Mouse (Mus musculus): ENCODE data around the gene Scgb1c1. TPM values are rescaled to one million over a fixed set of nuclear protein-coding genes. Genes with fewer than 3 reads are reported as not detected.

Scgb1c1 gene
- polyA plus RNA-seq, 1 experiment from 2014 or later, result not detected

DNA sequence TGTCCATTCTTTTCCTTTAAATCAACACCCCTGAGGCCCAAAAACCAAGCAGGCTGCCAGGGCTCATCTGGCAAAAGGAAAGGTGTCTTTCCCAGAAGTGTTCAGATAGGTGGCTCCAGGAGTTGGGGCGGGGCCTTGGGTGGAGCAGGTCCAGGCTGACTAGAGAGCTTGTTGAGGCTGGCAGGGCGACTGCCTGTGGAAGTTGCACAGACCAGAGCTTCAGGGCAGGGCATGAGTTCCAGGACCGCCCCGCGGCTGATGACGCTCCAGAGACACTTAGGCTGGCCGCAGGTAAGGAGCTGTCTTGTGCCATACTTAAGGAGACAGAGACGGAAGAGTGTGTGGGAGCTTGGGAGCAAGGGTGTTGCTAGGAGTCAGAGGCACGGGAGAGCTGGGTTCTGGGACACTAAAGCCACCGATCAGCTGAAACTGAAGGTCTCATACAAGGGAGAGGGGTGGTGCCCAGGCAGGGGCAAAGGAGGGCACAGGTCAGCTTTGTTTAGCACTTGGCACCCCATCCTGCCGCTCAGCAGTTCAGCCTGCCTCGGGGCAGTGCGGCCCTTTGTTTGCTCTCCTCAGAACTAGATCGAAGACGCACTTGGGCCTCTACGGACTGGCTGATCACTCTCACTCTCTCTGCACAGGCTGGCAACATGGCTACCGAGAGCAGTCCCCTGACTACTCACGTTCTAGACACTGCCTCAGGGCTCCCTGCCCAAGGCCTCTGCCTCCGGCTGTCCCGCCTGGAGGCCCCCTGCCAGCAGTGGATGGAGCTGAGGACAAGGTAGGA is 10.2 kb upstream of the Scgb1c1 start, which contains the start of gene Urah:
Urah (plus strand) TSS at position 51 of the 790 bp plus-strand sequence.
- no peaks in the 10 kb centered on the region for H3K9me3 ChIP-seq (ENCODE audit: control insufficient read depth, low read length)
- no peak within 1 kb of the TSS for H3K4me2 ChIP-seq (ENCODE audit: low read length)
- H3K4me1 ChIP-seq (ENCODE audit: control insufficient read depth in 2 of 2, insufficient read depth in 2 of 2, low read length in 2 of 2), result no peaks in the 10 kb centered on the region
- ATAC-seq (ENCODE audit: insufficient number of reproducible peaks, insufficient read depth, low FRiP score, low read depth), result no peak
- H3K9ac ChIP-seq (ENCODE audit: low read length), result no peak within 1 kb of the TSS
- H3K4me3 ChIP-seq (ENCODE audit: control insufficient read depth in 1 of 2, insufficient read depth in 1 of 2, low read depth in 1 of 2, low read length in 2 of 2), result no peak within 1 kb of the TSS
- WGBS, result 39% methylated on average over 20 of the region's 20 CpGs
- no peak within 1 kb of the TSS for H3K27ac ChIP-seq (replicated peaks in 1 of 2; ENCODE audit: control insufficient read depth in 1 of 2, insufficient read depth in 1 of 2, low read depth in 2 of 2, low read length in 2 of 2)
- H3K36me3 ChIP-seq (ENCODE audit: control insufficient read depth, insufficient read depth, low read length), result no peaks in the 10 kb centered on the region
- peaks cover 11% of the 10 kb centered on the region for H3K27me3 ChIP-seq (ENCODE audit: control insufficient read depth, insufficient read depth, low read length)

- Histone ChIP-seq H3K9ac (ENCODE audit: low read length) (no peak overlapping the region), H3K4me2 (ENCODE audit: low read length) (no peak overlapping the region), H3K27me3 (ENCODE audit: control insufficient read depth, insufficient read depth, low read length) (peaks cover 16% of the 10 kb centered on the region), H3K9me3 (ENCODE audit: control insufficient read depth, low read length) (no peaks in the 10 kb centered on the region), H3K27ac (replicated peaks in 1 of 2; ENCODE audit: control insufficient read depth in 1 of 2, insufficient read depth in 1 of 2, low read depth in 2 of 2, low read length in 2 of 2) (no peak overlapping the region), H3K4me3 (ENCODE audit: control insufficient read depth in 1 of 2, insufficient read depth in 1 of 2, low read depth in 1 of 2, low read length in 2 of 2) (no peak overlapping the region), H3K4me1 (ENCODE audit: control insufficient read depth in 2 of 2, insufficient read depth in 2 of 2, low read length in 2 of 2) (no peaks in the 10 kb centered on the region), H3K36me3 (ENCODE audit: control insufficient read depth, insufficient read depth, low read length) (no peaks in the 10 kb centered on the region)
- WGBS, result 58% methylated on average over 2 of the region's 2 CpGs
- no peak for ATAC-seq (ENCODE audit: insufficient number of reproducible peaks, insufficient read depth, low FRiP score, low read depth)
Measured at GRCm38 (mm10) chr7:140835758-140836087, 9.6 kb upstream of the Scgb1c1 start.

GRCm38 (mm10) chr7:140836243-140837115 is 8.9 kb upstream of the Scgb1c1 start:
- Histone ChIP-seq H3K9ac (ENCODE audit: low read length) (no peak overlapping the region), H3K4me1 (ENCODE audit: control insufficient read depth in 2 of 2, insufficient read depth in 2 of 2, low read length in 2 of 2) (no peaks in the 10 kb centered on the region), H3K27me3 (ENCODE audit: control insufficient read depth, insufficient read depth, low read length) (peaks cover 22% of the 10 kb centered on the region), H3K36me3 (ENCODE audit: control insufficient read depth, insufficient read depth, low read length) (no peaks in the 10 kb centered on the region), H3K4me3 (ENCODE audit: control insufficient read depth in 1 of 2, insufficient read depth in 1 of 2, low read depth in 1 of 2, low read length in 2 of 2) (no peak overlapping the region), H3K4me2 (ENCODE audit: low read length) (no peak overlapping the region), H3K9me3 (ENCODE audit: control insufficient read depth, low read length) (no peaks in the 10 kb centered on the region), H3K27ac (replicated peaks in 1 of 2; ENCODE audit: control insufficient read depth in 1 of 2, insufficient read depth in 1 of 2, low read depth in 2 of 2, low read length in 2 of 2) (no peak overlapping the region)
- 65% methylated on average over 9 of the region's 9 CpGs for WGBS
- ATAC-seq (ENCODE audit: insufficient number of reproducible peaks, insufficient read depth, low FRiP score, low read depth), result no peak

GRCm38 (mm10) chr7:140839556-140839955 is 5.8 kb upstream of the Scgb1c1 start:
- no peak overlapping the region for H3K27ac ChIP-seq (replicated peaks in 1 of 2; ENCODE audit: control insufficient read depth in 1 of 2, insufficient read depth in 1 of 2, low read depth in 2 of 2, low read length in 2 of 2)
- H3K9me3 ChIP-seq (ENCODE audit: control insufficient read depth, low read length), result no peaks in the 10 kb centered on the region
- no peaks in the 10 kb centered on the region for H3K36me3 ChIP-seq (ENCODE audit: control insufficient read depth, insufficient read depth, low read length)
- WGBS, result 51% methylated on average over 5 of the region's 5 CpGs
- no peak overlapping the region for H3K4me3 ChIP-seq (ENCODE audit: control insufficient read depth in 1 of 2, insufficient read depth in 1 of 2, low read depth in 1 of 2, low read length in 2 of 2)
- peaks cover 39% of the 10 kb centered on the region for H3K27me3 ChIP-seq (ENCODE audit: control insufficient read depth, insufficient read depth, low read length)
- no peak overlapping the region for H3K4me2 ChIP-seq (ENCODE audit: low read length)
- no peak overlapping the region for H3K9ac ChIP-seq (ENCODE audit: low read length)
- no peak for ATAC-seq (ENCODE audit: insufficient number of reproducible peaks, insufficient read depth, low FRiP score, low read depth)
- H3K4me1 ChIP-seq (ENCODE audit: control insufficient read depth in 2 of 2, insufficient read depth in 2 of 2, low read length in 2 of 2), result no peaks in the 10 kb centered on the region

GRCm38 (mm10) chr7:140840750-140841735 is 4.3 kb upstream of the Scgb1c1 start:
- 35% methylated on average over 18 of the region's 19 CpGs for WGBS
- no peak overlapping the region for H3K4me3 ChIP-seq (ENCODE audit: control insufficient read depth in 1 of 2, insufficient read depth in 1 of 2, low read depth in 1 of 2, low read length in 2 of 2)
- H3K36me3 ChIP-seq (ENCODE audit: control insufficient read depth, insufficient read depth, low read length), result no peaks in the 10 kb centered on the region
- H3K27ac ChIP-seq (replicated peaks in 1 of 2; ENCODE audit: control insufficient read depth in 1 of 2, insufficient read depth in 1 of 2, low read depth in 2 of 2, low read length in 2 of 2), result no peak overlapping the region
- H3K4me2 ChIP-seq (ENCODE audit: low read length), result no peak overlapping the region
- H3K9ac ChIP-seq (ENCODE audit: low read length), result no peak overlapping the region
- H3K27me3 ChIP-seq (ENCODE audit: control insufficient read depth, insufficient read depth, low read length), result peaks cover 41% of the 10 kb centered on the region
- no peaks in the 10 kb centered on the region for H3K9me3 ChIP-seq (ENCODE audit: control insufficient read depth, low read length)
- ATAC-seq (ENCODE audit: insufficient number of reproducible peaks, insufficient read depth, low FRiP score, low read depth), result no peak
- no peaks in the 10 kb centered on the region for H3K4me1 ChIP-seq (ENCODE audit: control insufficient read depth in 2 of 2, insufficient read depth in 2 of 2, low read length in 2 of 2)

DNA sequence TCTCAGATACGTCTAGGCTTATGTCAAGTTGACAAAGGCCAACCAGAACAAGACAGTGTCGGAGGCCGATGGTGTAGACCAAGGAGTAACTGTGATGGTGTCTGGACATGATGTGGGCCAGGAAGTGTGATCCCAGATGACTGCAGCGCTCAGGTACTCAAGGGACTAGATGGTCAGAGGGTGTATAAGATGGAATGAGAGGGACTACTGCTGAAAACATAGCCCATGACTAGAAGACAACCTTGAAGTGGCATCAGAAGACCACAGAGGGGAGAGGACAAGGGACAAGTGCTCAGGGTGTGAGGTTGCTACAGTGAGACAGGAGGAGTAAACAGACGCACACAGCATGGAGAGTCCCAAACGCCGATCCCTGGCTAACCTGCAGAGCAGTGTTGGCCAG is 1.5 kb upstream of the Scgb1c1 start:
- H3K4me1 ChIP-seq (ENCODE audit: control insufficient read depth in 2 of 2, insufficient read depth in 2 of 2, low read length in 2 of 2), result peaks cover 0 to 5% of the 10 kb centered on the region in 2 experiments; a peak in 3 of 4 replicates
- 65% methylated on average over 7 of the region's 7 CpGs for WGBS
- no peaks in the 10 kb centered on the region for H3K9me3 ChIP-seq (ENCODE audit: control insufficient read depth, low read length)
- H3K4me2 ChIP-seq (ENCODE audit: low read length), result no peak overlapping the region
- no peak for ATAC-seq (ENCODE audit: insufficient number of reproducible peaks, insufficient read depth, low FRiP score, low read depth)
- no peak overlapping the region for H3K27ac ChIP-seq (replicated peaks in 1 of 2; ENCODE audit: control insufficient read depth in 1 of 2, insufficient read depth in 1 of 2, low read depth in 2 of 2, low read length in 2 of 2)
- peaks cover 46% of the 10 kb centered on the region for H3K27me3 ChIP-seq (ENCODE audit: control insufficient read depth, insufficient read depth, low read length)
- no peaks in the 10 kb centered on the region for H3K36me3 ChIP-seq (ENCODE audit: control insufficient read depth, insufficient read depth, low read length)
- no peak overlapping the region for H3K4me3 ChIP-seq (ENCODE audit: control insufficient read depth in 1 of 2, insufficient read depth in 1 of 2, low read depth in 1 of 2, low read length in 2 of 2)
- no peak overlapping the region for H3K9ac ChIP-seq (ENCODE audit: low read length)

GRCm38 (mm10) chr7:140845683-140846082 is 336 bp downstream of the Scgb1c1 start:
- Histone ChIP-seq H3K4me2 (ENCODE audit: low read length) (no peak overlapping the region), H3K9me3 (ENCODE audit: control insufficient read depth, low read length) (no peaks in the 10 kb centered on the region), H3K9ac (ENCODE audit: low read length) (no peak overlapping the region), H3K27me3 (ENCODE audit: control insufficient read depth, insufficient read depth, low read length) (peaks cover 30% of the 10 kb centered on the region), H3K36me3 (ENCODE audit: control insufficient read depth, insufficient read depth, low read length) (no peaks in the 10 kb centered on the region), H3K4me3 (ENCODE audit: control insufficient read depth in 1 of 2, insufficient read depth in 1 of 2, low read depth in 1 of 2, low read length in 2 of 2) (no peak overlapping the region), H3K27ac (replicated peaks in 1 of 2; ENCODE audit: control insufficient read depth in 1 of 2, insufficient read depth in 1 of 2, low read depth in 2 of 2, low read length in 2 of 2) (no peak overlapping the region), H3K4me1 (ENCODE audit: control insufficient read depth in 2 of 2, insufficient read depth in 2 of 2, low read length in 2 of 2) (peaks cover 0 to 5% of the 10 kb centered on the region in 2 experiments; a peak in 3 of 4 replicates)
- ATAC-seq (ENCODE audit: insufficient number of reproducible peaks, insufficient read depth, low FRiP score, low read depth), result no peak
- WGBS, result 68% methylated on average over 4 of the region's 4 CpGs
